Mouse (Mus musculus) hindbrain, embryonic 10.5 days (tissue): Measurements from ENCODE around the gene Chchd1. TPM values are rescaled to one million over a fixed set of nuclear protein-coding genes. Genes with fewer than 3 reads are reported as not detected.

Source experiments
- DNase-seq: peaks from one replicate; pipeline ENCODE4 v3.0.0-alpha.2; 2017; ENCODE audit warnings: low spot score
- H3K27ac ChIP-seq: fragments of 300-500 bp; sonication (generic); 2 replicates; pipeline ENCODE4 v1.5.1; 2016; ENCODE audit warnings: mild to moderate bottlenecking, moderate library complexity
- H3K27me3 ChIP-seq: fragments of 300-500 bp; sonication (generic); 2 replicates; pipeline ENCODE4 v1.6.1; 2016; ENCODE audit warnings: mild to moderate bottlenecking; ENCODE audit not compliant: poor library complexity, insufficient read depth, severe bottlenecking
- H3K36me3 ChIP-seq: fragments of 300-500 bp; sonication (generic); 2 replicates; pipeline ENCODE4 v1.6.1; 2016; ENCODE audit warnings: mild to moderate bottlenecking, moderate library complexity
- H3K4me1 ChIP-seq: fragments of 300-500 bp; sonication (generic); replicated peaks from 2 replicates; pipeline ENCODE4 v1.6.1; 2016; ENCODE audit warnings: mild to moderate bottlenecking
- H3K4me3 ChIP-seq: fragments of 300-500 bp; sonication (generic); 2 replicates; pipeline ENCODE4 v1.5.1; 2016; ENCODE audit warnings: mild to moderate bottlenecking, moderate library complexity
- H3K9me3 ChIP-seq: fragments of 300-500 bp; sonication (generic); 2 replicates; pipeline ENCODE4 v1.6.1; 2016; ENCODE audit warnings: mild to moderate bottlenecking, moderate library complexity
- WGBS: fragments of 180-500 bp; shearing (Covaris S2); methylation state at CpG from one replicate; pipeline ENCODE4 v1.1.7; 2016; 5-methylcytosine and 5-hydroxymethylcytosine counted together
- polyA plus RNA-seq: library from polyadenylated mRNA; unstranded; fragments of >200 nt; fragmentation: Nextera tagmentation; extraction: Ambion mirVana; gene quantifications from 2 replicates; pipeline ENCODE4 v1.2.1, GENCODE M21; 2016

The Chchd1 gene
- polyA plus RNA-seq, 1 experiment from 2014 or later = 263 TPM

GRCm38 (mm10) chr14:20667469-20667868 is 35.3 kb upstream of the Chchd1 start:
- Histone ChIP-seq H3K36me3 (no peaks in the 10 kb centered on the region), H3K4me3 (no peak overlapping the region), H3K4me1 (peaks cover 7% of the 10 kb centered on the region; the same call in 1 of the 2 replicates), H3K9me3 (no peaks in the 10 kb centered on the region), H3K27me3 (peaks cover 38% of the 10 kb centered on the region), H3K27ac (no peak overlapping the region)
- 72% methylated on average over 1 of the region's 1 CpGs for WGBS
- DNase-seq = no peak

DNA sequence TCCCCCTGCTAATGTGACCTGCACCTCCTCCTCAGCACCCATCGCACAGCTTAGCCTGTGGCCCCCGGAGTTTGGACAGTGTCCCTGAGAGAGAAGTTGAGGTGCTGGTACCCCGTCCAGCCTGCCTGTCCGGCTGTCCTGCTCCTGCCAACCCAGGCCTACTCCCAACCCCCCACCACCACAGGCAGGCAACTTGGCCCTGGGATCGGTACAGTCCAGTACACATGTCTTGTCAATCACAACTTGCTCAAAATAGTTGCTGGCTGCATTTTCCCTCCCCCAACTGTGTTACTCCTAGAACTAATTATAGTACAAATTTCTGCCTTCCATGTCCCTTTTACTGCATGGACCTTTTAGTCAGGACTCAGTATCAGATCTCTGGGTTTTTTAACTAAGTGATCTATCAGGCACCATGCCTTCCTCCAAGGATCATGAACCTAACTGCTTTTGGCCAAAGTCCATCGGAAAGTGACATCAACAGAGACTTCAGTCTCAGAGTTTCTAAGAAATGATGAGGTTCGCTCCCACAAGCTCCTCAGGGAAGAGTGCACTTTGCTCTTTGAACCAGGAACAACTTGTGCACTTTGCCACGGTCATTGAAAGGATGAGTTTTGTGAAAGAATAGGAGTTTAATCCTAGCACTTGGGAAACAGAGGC is 34.5 kb upstream of the Chchd1 start, which contains the start of gene Synpo2l:
Gene Synpo2l, minus strand, starts transcription at position 201 of the 657 bp plus-strand sequence.
- 82% methylated on average over 8 of the region's 8 CpGs for WGBS

GRCm38 (mm10) chr14:20672990-20673389 is 29.8 kb upstream of the Chchd1 start:
- 95% methylated on average over 2 of the region's 2 CpGs for WGBS

More for the DNA sequence above, 34.5 kb upstream of the Chchd1 start, which contains the start of gene Synpo2l:
- peaks cover 9% of the 10 kb centered on the region; the same call in 1 of the 2 replicates for H3K4me1 ChIP-seq
- DNase-seq = no peak
- H3K27me3 ChIP-seq = peaks cover 30% of the 10 kb centered on the region
- no peak within 1 kb of the TSS for H3K27ac ChIP-seq
- H3K9me3 ChIP-seq = no peaks in the 10 kb centered on the region
- H3K4me3 ChIP-seq = no peak within 1 kb of the TSS
- H3K36me3 ChIP-seq = no peaks in the 10 kb centered on the region

GRCm38 (mm10) chr14:20673735-20674063 is 29.1 kb upstream of the Chchd1 start:
- Histone ChIP-seq H3K36me3 (peaks cover 34% of the 10 kb centered on the region), H3K9me3 (no peaks in the 10 kb centered on the region), H3K27ac (peak overlapping the region; percentile 86), H3K4me3 (peak overlapping the region; percentile 67), H3K4me1 (peaks cover 19% of the 10 kb centered on the region), H3K27me3 (no peaks in the 10 kb centered on the region; the same call in 1 of the 2 replicates)
- peak; percentile 43 for DNase-seq
- 11% methylated on average over 13 of the region's 13 CpGs for WGBS

More at GRCm38 (mm10) chr14:20672990-20673389, 29.8 kb upstream of the Chchd1 start:
- Histone ChIP-seq H3K4me1 (peaks cover 19% of the 10 kb centered on the region), H3K27ac (no peak overlapping the region), H3K9me3 (no peaks in the 10 kb centered on the region), H3K36me3 (peaks cover 26% of the 10 kb centered on the region), H3K27me3 (peaks cover 3% of the 10 kb centered on the region; the same call in 1 of the 2 replicates), H3K4me3 (peak overlapping the region; percentile 67)
- peak; percentile 39 for DNase-seq

GRCm38 (mm10) chr14:20674064-20674833 is 28.6 kb upstream of the Chchd1 start, which contains the start of gene Sec24c:
TSS of gene Sec24c (plus strand) at chr14:20674308.
- Histone ChIP-seq H3K27ac (peak within 1 kb of the TSS; percentile 86), H3K4me3 (peak within 1 kb of the TSS; percentile 67), H3K27me3 (no peaks in the 10 kb centered on the region; the same call in 1 of the 2 replicates), H3K4me1 (peaks cover 19% of the 10 kb centered on the region), H3K9me3 (no peaks in the 10 kb centered on the region), H3K36me3 (peaks cover 39% of the 10 kb centered on the region)
- WGBS = under 1% methylated on average over 43 of the region's 43 CpGs
- DNase-seq = peak; percentile 99

- WGBS = 93% methylated on average over 4 of the region's 4 CpGs
- peaks cover 19% of the 10 kb centered on the region for H3K4me1 ChIP-seq
- no peaks in the 10 kb centered on the region for H3K9me3 ChIP-seq
- DNase-seq = no peak
- peaks cover 76% of the 10 kb centered on the region for H3K36me3 ChIP-seq
- H3K27me3 ChIP-seq = no peaks in the 10 kb centered on the region
- H3K27ac ChIP-seq = no peak overlapping the region
- H3K4me3 ChIP-seq = no peak overlapping the region
These were observed 24.9 kb upstream of the Chchd1 start for GRCm38 (mm10) chr14:20677906-20678305.

DNA sequence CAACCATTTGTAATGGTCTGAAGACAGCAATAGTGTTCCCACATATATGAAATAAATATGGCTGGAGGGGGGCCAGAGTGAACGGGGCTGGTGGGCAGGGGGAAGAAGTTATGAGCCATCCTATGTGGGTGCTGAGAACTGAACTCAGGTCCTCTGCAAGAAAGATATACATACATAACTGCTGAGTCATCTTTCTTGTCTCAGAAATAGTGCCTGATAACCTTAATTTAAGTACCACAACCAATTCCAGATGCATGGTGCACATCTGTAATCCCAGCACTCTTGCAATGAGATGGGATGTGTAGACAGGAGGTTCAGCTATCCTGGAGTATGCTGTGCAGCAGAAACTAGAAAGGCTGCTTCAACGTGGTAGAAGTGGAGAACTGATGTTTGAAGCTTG is 21.1 kb upstream of the Chchd1 start:
- H3K4me1 ChIP-seq = no peaks in the 10 kb centered on the region
- H3K27me3 ChIP-seq = no peaks in the 10 kb centered on the region
- H3K36me3 ChIP-seq = peaks cover 100% of the 10 kb centered on the region
- no peak overlapping the region for H3K4me3 ChIP-seq
- H3K9me3 ChIP-seq = no peaks in the 10 kb centered on the region
- WGBS = 93% methylated on average over 2 of the region's 2 CpGs
- DNase-seq = no peak
- H3K27ac ChIP-seq = no peak overlapping the region

DNA sequence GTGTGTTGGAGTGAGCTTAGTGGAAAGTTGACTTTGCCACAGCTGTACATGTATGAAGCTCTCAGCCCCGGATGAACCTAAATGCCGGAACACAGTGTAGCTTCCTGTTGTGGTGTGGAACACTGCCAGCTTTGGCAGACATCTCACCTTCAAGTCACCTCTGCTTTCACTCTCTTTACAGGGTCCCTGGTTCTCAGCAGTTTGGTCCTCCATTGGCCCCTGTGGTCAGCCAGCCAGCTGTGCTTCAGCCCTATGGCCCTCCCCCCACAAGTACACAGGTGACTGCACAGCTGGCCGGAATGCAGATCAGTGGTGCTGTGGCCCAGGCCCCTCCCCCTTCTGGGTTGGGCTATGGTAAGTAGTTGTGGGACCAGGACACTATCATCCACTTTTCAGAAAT is 20.3 kb upstream of the Chchd1 start:
- Histone ChIP-seq H3K36me3 (peaks cover 100% of the 10 kb centered on the region), H3K4me3 (no peak overlapping the region), H3K9me3 (no peaks in the 10 kb centered on the region), H3K4me1 (no peaks in the 10 kb centered on the region), H3K27me3 (no peaks in the 10 kb centered on the region), H3K27ac (no peak overlapping the region)
- 92% methylated on average over 3 of the region's 3 CpGs for WGBS
- no peak for DNase-seq

DNA sequence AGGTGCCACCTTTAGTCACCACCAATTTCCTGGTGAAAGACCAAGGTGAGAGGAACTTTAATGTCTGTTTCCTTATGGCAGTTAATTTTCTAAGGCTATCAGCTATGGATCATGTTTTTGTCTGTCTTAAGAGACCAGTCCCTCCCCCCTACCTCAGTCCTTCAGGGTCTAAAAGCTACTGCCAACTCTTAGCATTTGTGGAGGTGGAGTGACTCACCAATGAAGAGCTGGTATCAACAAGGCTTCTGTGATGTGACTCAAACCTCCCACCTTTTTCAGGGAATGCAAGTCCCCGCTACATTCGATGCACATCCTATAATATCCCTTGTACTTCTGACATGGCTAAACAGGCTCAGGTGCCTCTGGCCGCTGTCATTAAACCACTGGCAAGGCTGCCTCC is 16.2 kb upstream of the Chchd1 start:
- WGBS = 93% methylated on average over 3 of the region's 3 CpGs
- Histone ChIP-seq H3K9me3 (no peaks in the 10 kb centered on the region), H3K27me3 (no peaks in the 10 kb centered on the region), H3K4me3 (no peak overlapping the region), H3K27ac (no peak overlapping the region), H3K36me3 (peaks cover 100% of the 10 kb centered on the region), H3K4me1 (no peaks in the 10 kb centered on the region)
- no peak for DNase-seq

DNA sequence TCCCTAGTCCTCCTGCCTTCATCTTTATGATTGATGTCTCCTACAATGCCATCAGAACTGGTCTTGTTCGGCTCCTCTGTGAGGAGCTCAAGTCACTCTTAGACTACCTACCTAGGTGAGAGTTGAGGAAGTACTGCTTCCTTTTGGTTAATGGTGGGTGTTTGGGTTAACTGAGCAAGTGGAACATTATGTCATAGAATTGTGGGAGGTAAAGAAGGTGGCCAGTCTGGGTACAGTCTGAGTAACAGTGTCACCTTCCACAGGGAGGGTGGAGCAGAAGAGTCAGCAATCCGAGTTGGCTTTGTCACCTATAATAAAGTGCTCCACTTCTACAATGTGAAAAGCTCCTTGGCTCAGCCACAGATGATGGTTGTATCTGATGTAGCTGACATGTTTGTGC is 13.8 kb upstream of the Chchd1 start:
- Histone ChIP-seq H3K4me3 (no peak overlapping the region), H3K4me1 (no peaks in the 10 kb centered on the region), H3K9me3 (no peaks in the 10 kb centered on the region), H3K36me3 (peaks cover 100% of the 10 kb centered on the region), H3K27ac (no peak overlapping the region), H3K27me3 (no peaks in the 10 kb centered on the region)
- WGBS = 90% methylated on average over 2 of the region's 2 CpGs
- DNase-seq = no peak

DNA sequence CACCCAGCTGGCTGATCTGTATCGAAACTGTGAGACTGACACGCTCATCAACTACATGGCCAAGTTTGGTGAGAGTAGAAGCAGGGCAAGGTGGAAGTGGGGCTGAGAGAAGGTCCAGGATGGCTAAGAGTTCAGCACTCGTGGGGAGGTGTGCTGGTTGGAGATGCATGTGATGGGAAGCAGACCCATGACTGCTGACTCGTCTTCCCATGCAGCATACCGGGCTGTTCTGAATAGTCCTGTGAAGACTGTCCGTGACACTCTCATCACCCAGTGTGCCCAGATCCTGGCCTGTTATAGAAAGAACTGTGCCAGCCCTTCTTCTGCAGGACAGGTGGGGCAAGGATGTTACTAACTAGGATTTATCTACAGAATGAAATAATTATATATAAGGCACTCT is 11.0 kb upstream of the Chchd1 start:
- Histone ChIP-seq H3K27me3 (no peaks in the 10 kb centered on the region), H3K27ac (no peak overlapping the region), H3K4me1 (peaks cover 21% of the 10 kb centered on the region), H3K4me3 (no peak overlapping the region), H3K9me3 (no peaks in the 10 kb centered on the region), H3K36me3 (peaks cover 78% of the 10 kb centered on the region)
- no peak for DNase-seq
- 92% methylated on average over 6 of the region's 6 CpGs for WGBS

DNA sequence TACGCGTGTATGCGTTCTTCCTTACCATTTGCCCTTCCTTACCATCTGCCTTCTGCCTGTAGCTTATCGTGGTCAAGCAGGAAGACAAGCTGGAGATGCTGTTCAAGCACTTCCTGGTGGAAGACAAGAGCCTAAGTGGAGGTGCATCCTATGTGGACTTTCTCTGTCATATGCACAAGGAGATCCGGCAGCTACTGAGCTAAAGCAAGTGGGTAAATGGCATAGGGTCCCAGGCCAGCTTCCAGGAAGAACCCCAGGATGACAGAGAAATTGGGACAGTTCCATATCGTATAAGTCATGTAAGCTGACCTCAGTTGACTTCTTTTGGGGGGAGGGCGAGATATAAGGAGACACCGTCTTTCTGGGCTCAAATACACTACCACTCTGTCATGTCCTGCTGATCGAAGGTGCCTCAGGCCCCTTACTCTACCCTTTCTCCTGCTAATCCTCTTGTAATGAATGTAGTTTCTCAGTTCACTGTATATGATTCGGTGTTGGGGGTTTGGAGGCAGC is 9.2 kb upstream of the Chchd1 start:
- Histone ChIP-seq H3K9me3 (no peaks in the 10 kb centered on the region), H3K27ac (no peak overlapping the region), H3K4me3 (peak overlapping the region; percentile 93; the same call in 1 of the 2 replicates), H3K4me1 (peaks cover 40% of the 10 kb centered on the region), H3K36me3 (peaks cover 71% of the 10 kb centered on the region), H3K27me3 (no peaks in the 10 kb centered on the region)
- 94% methylated on average over 10 of the region's 10 CpGs for WGBS
- no peak for DNase-seq
